ENCODE assay signal across 7 mouse cellular contexts in genomic region chr8:126591821-126592268, GRCm38 (mm10). TPM values are rescaled to one million over a fixed set of nuclear protein-coding genes. Genes with fewer than 3 reads are reported as not detected.
A peak's percentile ranks its signal among the peaks of the same experiment; 100 is the strongest.
DNase-seq lines count a peak whose midpoint lies in the region; ATAC-seq and TF ChIP-seq lines count a peak whose summit lies in the region.

No protein-coding gene starts in this region.

- H3K4me1 ChIP-seq in CH12.LX (ENCODE audit: control insufficient read depth in 1 of 2, insufficient read depth in 2 of 2) = peaks cover 6 to 22% of the 10 kb centered on the region in 2 experiments
- peaks cover 28% of the 10 kb centered on the region for H3K4me1 ChIP-seq in heart, embryonic 11.5 days (ENCODE audit: control insufficient read depth, insufficient read depth, low read length)
- H3K4me1 ChIP-seq in kidney, embryonic 14.5 days (ENCODE audit: control insufficient read depth, insufficient read depth, low read length) = peaks cover 48% of the 10 kb centered on the region
- peaks cover 15% of the 10 kb centered on the region for H3K4me1 ChIP-seq in lung, adult 2 months (ENCODE audit: control insufficient read depth, insufficient read depth, low read length)

- peak overlapping the region; percentile 72 for H3K27ac ChIP-seq in CH12.LX (ENCODE audit: insufficient read depth, low read depth)
- peak overlapping the region; percentile 99 for H3K27ac ChIP-seq in heart, embryonic 11.5 days (ENCODE audit: low read depth, low read length)
- peak overlapping the region; percentile 99 for H3K27ac ChIP-seq in kidney, embryonic 14.5 days (ENCODE audit: low read depth, low read length)

- H3K9ac ChIP-seq in CH12.LX (ENCODE audit: insufficient read depth, low read depth) = peak overlapping the region; percentile 82
- peak overlapping the region; percentile 100 for H3K9ac ChIP-seq in heart, embryonic 11.5 days (ENCODE audit: low read depth, low read length)
- peak overlapping the region; percentile 100 for H3K9ac ChIP-seq in kidney, embryonic 14.5 days (ENCODE audit: low read depth, low read length)

- no peak for ATAC-seq in heart, embryonic 11.5 days (replicated peaks; ENCODE audit: insufficient number of reproducible peaks, low FRiP score, low TSS enrichment)
- no peak for ATAC-seq in kidney, embryonic 14.5 days (ENCODE audit: low FRiP score, low TSS enrichment)

- 2% methylated on average over 9 of the region's 9 CpGs for WGBS in heart, embryonic 11.5 days (ENCODE audit: insufficient replicate concordance)
- WGBS in kidney, embryonic 14.5 days = 0% methylated on average over 9 of the region's 9 CpGs
- under 1% methylated on average over 9 of the region's 9 CpGs for WGBS in lung, adult 2 months

- in situ Hi-C loops in CH12.LX (cut with MboI; ENCODE audit: low pct_ligation_motif_present, low pct_unique_long_range_greater_than_20kb, low sequenced_read_pairs) = loop anchor here (10.0 kb wide), 1 partner anchor 333 kb away; no protein-coding TSS in a partner anchor

- peaks cover 61% of the 10 kb centered on the region for H3K79me2 ChIP-seq in CH12.LX (replicated peaks; ENCODE audit: control insufficient read depth, extremely low read depth, insufficient read depth, poor library complexity, severe bottlenecking)

- no peak for TF ChIP-seq POLR2A in CH12.LX (IDR thresholded peaks at IDR 0.05; ENCODE audit: low read depth, low read length)
- peak; percentile 52; the same call in 1 of the 2 replicates for TF ChIP-seq POLR2A in lung, adult 2 months (IDR thresholded peaks at IDR 0.05; ENCODE audit: borderline replicate concordance, extremely low read depth, low read depth, low read length)

- H3K4me3 ChIP-seq in CH12.LX (replicated peaks in 1 of 3; ENCODE audit: low read depth in 2 of 3, low read length in 2 of 3, poor library complexity in 1 of 3) = peak overlapping the region; percentile 78 to 96 (median 89)
- H3K4me3 ChIP-seq in heart, embryonic 11.5 days (ENCODE audit: low read depth, low read length) = peak overlapping the region; percentile 100
- peak overlapping the region; percentile 100 for H3K4me3 ChIP-seq in kidney, embryonic 14.5 days (ENCODE audit: low read length)
- peak overlapping the region; percentile 96 for H3K4me3 ChIP-seq in lung, adult 2 months (replicated peaks; ENCODE audit: extremely low read depth, low read depth, low read length)

- H3K27me3 ChIP-seq in CH12.LX (replicated peaks) = no peaks in the 10 kb centered on the region
- no peaks in the 10 kb centered on the region for H3K27me3 ChIP-seq in heart, embryonic 11.5 days (ENCODE audit: control insufficient read depth, insufficient read depth, low read length)
- H3K27me3 ChIP-seq in kidney, embryonic 14.5 days (ENCODE audit: control insufficient read depth, insufficient read depth, low read length) = no peaks in the 10 kb centered on the region

- DNase-seq in CH12.LX (ENCODE audit: extremely low read depth) = no peak
- DNase-seq in T-cell, adult 2 months (ENCODE audit: low spot score) = peak; percentile 45
- DNase-seq in embryo, embryonic 11 days = peak; percentile 64
- DNase-seq in lung, adult 2 months = peak; percentile 65
- DNase-seq in retina, postnatal 1 day = peak; percentile 57

- dilution Hi-C loops in CH12.LX (cut with MboI; ENCODE audit: extremely low pct_ligation_motif_present, extremely low pct_unique_long_range_greater_than_20kb, low sequenced_read_pairs) = no loop called here

- H3K4me2 ChIP-seq in CH12.LX (ENCODE audit: insufficient read depth, low read depth, poor library complexity, severe bottlenecking) = peak overlapping the region; percentile 53; the same call in 1 of the 2 replicates
- peak overlapping the region; percentile 99 for H3K4me2 ChIP-seq in heart, embryonic 11.5 days
- H3K4me2 ChIP-seq in kidney, embryonic 14.5 days (replicated peaks; ENCODE audit: low read depth, low read length) = peak overlapping the region; percentile 94

- TF ChIP-seq RAD21 in CH12.LX (IDR thresholded peaks at IDR 0.05; ENCODE audit: low read depth, low read length) = no peak

- H3K36me3 ChIP-seq in CH12.LX (replicated peaks in 1 of 2; ENCODE audit: control insufficient read depth in 1 of 2, insufficient read depth in 1 of 2, low read length in 1 of 2) = peaks cover 21 to 40% of the 10 kb centered on the region in 2 experiments
- H3K36me3 ChIP-seq in heart, embryonic 11.5 days (ENCODE audit: control insufficient read depth, insufficient read depth, low read length) = peaks cover 6% of the 10 kb centered on the region
- H3K36me3 ChIP-seq in kidney, embryonic 14.5 days (ENCODE audit: control insufficient read depth, insufficient read depth, low read length) = peaks cover 51% of the 10 kb centered on the region

- no peak for TF ChIP-seq EP300 in CH12.LX (IDR thresholded peaks at IDR 0.05; ENCODE audit: low read length)

- TF ChIP-seq CTCF in CH12.LX (conservative IDR thresholded peaks at IDR 0.05 in 1 of 2, IDR thresholded peaks at IDR 0.05 in 1 of 2; ENCODE audit: low read depth in 2 of 2, low read length in 2 of 2) = no peak
- no peak for TF ChIP-seq CTCF in lung, adult 2 months (IDR thresholded peaks at IDR 0.05; ENCODE audit: insufficient read depth, low read length)

- no peaks in the 10 kb centered on the region for H3K9me3 ChIP-seq in CH12.LX (replicated peaks; ENCODE audit: low read length)
- H3K9me3 ChIP-seq in heart, embryonic 11.5 days (replicated peaks; ENCODE audit: control insufficient read depth, low read length) = no peaks in the 10 kb centered on the region
- no peaks in the 10 kb centered on the region for H3K9me3 ChIP-seq in kidney, embryonic 14.5 days (ENCODE audit: control insufficient read depth, low read length)

TF ChIP-seq in CH12.LX, 34 proteins besides CTCF, POLR2A, EP300 and RAD21:
- TF ChIP-seq JUN (IDR thresholded peaks at IDR 0.05; ENCODE audit: insufficient read depth, low read depth, low read length) (no peak), UBTF (IDR thresholded peaks at IDR 0.05; ENCODE audit: low read depth, low read length) (no peak), GABPA (IDR thresholded peaks at IDR 0.05; ENCODE audit: insufficient replicate concordance, low read depth, low read length) (no peak), E2F4 (IDR thresholded peaks at IDR 0.05; ENCODE audit: insufficient replicate concordance, low read depth, low read length) (no peak), BHLHE40 (IDR thresholded peaks at IDR 0.05; ENCODE audit: low read depth, low read length) (peak; percentile 93), ELF1 (IDR thresholded peaks at IDR 0.05; ENCODE audit: low read depth, low read length) (no peak), USF1 (IDR thresholded peaks at IDR 0.05; ENCODE audit: low read depth, low read length) (no peak), MYC (IDR thresholded peaks at IDR 0.05; ENCODE audit: low read depth, low read length) (peak; percentile 54; the same call in 1 of the 2 replicates), MAZ (IDR thresholded peaks at IDR 0.05; ENCODE audit: low read depth, low read length) (no peak), RCOR1 (conservative IDR thresholded peaks at IDR 0.05; ENCODE audit: low read depth, low read length) (no peak), CHD2 (IDR thresholded peaks at IDR 0.05; ENCODE audit: low read length) (no peak), ZMIZ1 (IDR thresholded peaks at IDR 0.05; ENCODE audit: low read depth, low read length) (no peak), SMC3 (IDR thresholded peaks at IDR 0.05; ENCODE audit: low read depth, low read length) (no peak), ZKSCAN1 (IDR thresholded peaks at IDR 0.05; ENCODE audit: borderline replicate concordance, low read depth, low read length) (no peak), ETS1 (conservative IDR thresholded peaks at IDR 0.05; ENCODE audit: low read depth, low read length) (peak; percentile 84), KAT2A (IDR thresholded peaks at IDR 0.05; ENCODE audit: insufficient replicate concordance, low read length) (no peak), IRF4 (IDR thresholded peaks at IDR 0.05; ENCODE audit: low read depth, low read length) (peak; percentile 15; the same call in 1 of the 2 replicates), JUND (conservative IDR thresholded peaks at IDR 0.05; ENCODE audit: low read depth, low read length) (no peak), MXI1 (IDR thresholded peaks at IDR 0.05; ENCODE audit: low read depth, low read length) (no peak; the same call in 1 of the 2 replicates), MAX (IDR thresholded peaks at IDR 0.05; ENCODE audit: low read length) (peak; percentile 33; the same call in 1 of the 2 replicates), NRF1 (IDR thresholded peaks at IDR 0.05; ENCODE audit: low read depth, low read length) (no peak), MAFK (IDR thresholded peaks at IDR 0.05; ENCODE audit: insufficient replicate concordance, low read length) (peak; percentile 65; the same call in 1 of the 2 replicates)
TF ChIP-seq in CH12.LX: peak in this region for 6.

RNA-seq across cellular contexts. Expression of gene Irf2bp2, which starts 1.9 kb away (rescaled TPM):
- total RNA-seq in CH12.LX (2012; rRNA removed) (20.2 and 28.6 TPM in 2 replicates), CH12.LX (2014; rRNA removed) (30.3 and 31.2 TPM in 2 replicates)
- polyA plus RNA-seq in CH12.LX (2012; ENCODE audit: insufficient read length, low read depth) = 17.8 and 19.9 TPM in 2 replicates
- 5.9 and 6.5 TPM in 2 replicates for polyA plus RNA-seq in heart, embryonic 11.5 days (2014; fragmentation: Nextera tagmentation; extraction: Ambion mirVana)
- 11.6 and 14.6 TPM in 2 replicates for polyA plus RNA-seq in kidney, embryonic 14.5 days (2014; fragmentation: Nextera tagmentation; extraction: Ambion mirVana)
- 81.2 and 127 TPM in 2 replicates for polyA plus RNA-seq in lung, adult 2 months (2012; rRNA removed)
